In genomic region chr4:82961024-82961423, GRCm38 (mm10) we compare ENCODE assay signal across 20 mouse cellular contexts.
A peak's percentile ranks its signal among the peaks of the same experiment; 100 is the strongest.
DNase-seq lines count a peak whose midpoint lies in the region; ATAC-seq and TF ChIP-seq lines count a peak whose summit lies in the region.
"Had no signal": no experiment of that assay in that cellular context is flagged by ENCODE, and none has a peak within 500 bp of the region (broad histone marks: within the 10 kb centered on the region; RNA-seq: fewer than 3 reads in every experiment).

No protein-coding gene starts in this region.

- no peaks in the 10 kb centered on the region for H3K9me3 ChIP-seq in hindbrain, postnatal 0 days (ENCODE audit: low read length)

- no peak overlapping the region for H3ac ChIP-seq in C2C12 (ENCODE audit: control insufficient read depth, insufficient read length, low read depth)
- H3ac ChIP-seq in myocyte (ENCODE audit: control insufficient read depth, insufficient read length): no peak overlapping the region

- H3K27me3 ChIP-seq in C2C12 (ENCODE audit: control insufficient read depth, insufficient read depth, insufficient read length): no peaks in the 10 kb centered on the region
- no peaks in the 10 kb centered on the region for H3K27me3 ChIP-seq in myocyte (ENCODE audit: control insufficient read depth, insufficient read depth, insufficient read length)
- H3K27me3 ChIP-seq in hindbrain, postnatal 0 days (ENCODE audit: insufficient read depth, low read length): no peaks in the 10 kb centered on the region
- H3K27me3 ChIP-seq: CH12.LX had no signal

- no peak overlapping the region for H3K4me2 ChIP-seq in myocyte (ENCODE audit: low read depth)
- H3K4me2 ChIP-seq in hindbrain, postnatal 0 days (ENCODE audit: low read depth, low read length): no peak overlapping the region

- H3K9ac ChIP-seq in hindbrain, postnatal 0 days (replicated peaks; ENCODE audit: low read length): no peak overlapping the region

- WGBS in hindbrain, postnatal 0 days: 66% methylated on average over 1 of the region's 1 CpGs

- no peak for ATAC-seq in hindbrain, postnatal 0 days
- ATAC-seq in megakaryocyte, adult 5-6 weeks (ENCODE audit: poor library complexity, severe bottlenecking): no peak
- ATAC-seq: activated CD4-positive, CD25-positive, alpha-beta regulatory T cell, adult 4 months; CD4-positive, CD25-positive, alpha-beta regulatory T cell, adult 4 months; Patski had no signal

- H3K79me2 ChIP-seq in C2C12 (ENCODE audit: control insufficient read depth, insufficient read depth) (no peaks in the 10 kb centered on the region), myocyte (ENCODE audit: control insufficient read depth, insufficient read depth) (no peaks in the 10 kb centered on the region)

- H3K36me3 ChIP-seq in C2C12 (ENCODE audit: control insufficient read depth, insufficient read depth) (no peaks in the 10 kb centered on the region), myocyte (ENCODE audit: control insufficient read depth, insufficient read depth) (no peaks in the 10 kb centered on the region)
- no peaks in the 10 kb centered on the region for H3K36me3 ChIP-seq in hindbrain, postnatal 0 days (ENCODE audit: insufficient read depth, low read length)
- H3K36me3 ChIP-seq: G1E had no signal

- no peaks in the 10 kb centered on the region for H3K4me1 ChIP-seq in hindbrain, postnatal 0 days (ENCODE audit: insufficient read depth, low read length)

- TF ChIP-seq POLR2A in myocyte (IDR thresholded peaks at IDR 0.05; ENCODE audit: insufficient read length, low read depth): no peak

- no peaks in the 10 kb centered on the region for H3K79me3 ChIP-seq in C2C12 (ENCODE audit: low read depth)

- no peak overlapping the region for H3K27ac ChIP-seq in hindbrain, postnatal 0 days

- H3K4me3 ChIP-seq in C2C12 (ENCODE audit: insufficient read depth, poor library complexity, severe bottlenecking): no peak overlapping the region
- no peak overlapping the region for H3K4me3 ChIP-seq in myocyte
- no peak overlapping the region for H3K4me3 ChIP-seq in hindbrain, postnatal 0 days (ENCODE audit: low read length)

- no peak for TF ChIP-seq CTCF in C2C12 (IDR thresholded peaks at IDR 0.05; ENCODE audit: control insufficient read depth, insufficient read depth, insufficient read length)
- TF ChIP-seq CTCF in hindbrain, postnatal 0 days (IDR thresholded peaks at IDR 0.05; ENCODE audit: low read depth): no peak

- DNase-seq in hindbrain, postnatal 0 days (ENCODE audit: low spot score): no peak
- DNase-seq: adrenal gland, adult 2 months; adrenal gland, adult 8-10 months; adrenal gland, postnatal 10 days; adrenal gland, postnatal 14 days; adrenal gland, postnatal 25 days; adrenal gland, postnatal 36 days; B cell, adult 2 months; cerebellum, adult 11 months; cerebellum, adult 11-12 months; cerebellum, adult 18-20 months; cerebellum, adult 2 months had no signal

TF ChIP-seq in C2C12, 6 proteins besides CTCF, POLR2A, EP300 and RAD21:
- TF ChIP-seq FOSL1 (IDR thresholded peaks at IDR 0.05; ENCODE audit: insufficient read depth, low read length, poor library complexity, severe bottlenecking) (no peak), MYOG (IDR thresholded peaks at IDR 0.05; ENCODE audit: control insufficient read depth, extremely low read depth, insufficient read length) (no peak), MYOD1 (IDR thresholded peaks at IDR 0.05; ENCODE audit: control insufficient read depth, insufficient read length, low read depth) (peak; percentile 77), CEBPB (IDR thresholded peaks at IDR 0.05; ENCODE audit: low read depth) (no peak), USF1 (IDR thresholded peaks at IDR 0.05; ENCODE audit: low read depth) (no peak), MAX (IDR thresholded peaks at IDR 0.05) (no peak)

TF ChIP-seq in myocyte, 11 proteins besides CTCF, POLR2A, EP300 and RAD21:
- TF ChIP-seq MYOD1 (IDR thresholded peaks at IDR 0.05; ENCODE audit: control insufficient read depth in 1 of 3, insufficient read length in 2 of 3, low read depth in 2 of 3) (peak in 2 of 3 experiments; percentile 78 to 79), REST (IDR thresholded peaks at IDR 0.05; ENCODE audit: insufficient read depth, insufficient read length) (no peak), TCF3 (IDR thresholded peaks at IDR 0.05; ENCODE audit: insufficient read length, low read depth) (no peak), POLR2AphosphoS2 (IDR thresholded peaks at IDR 0.05; ENCODE audit: insufficient read length, low read depth) (no peak), E2F4 (IDR thresholded peaks at IDR 0.05; ENCODE audit: insufficient read depth) (no peak), MYOG (IDR thresholded peaks at IDR 0.05; ENCODE audit: control insufficient read depth in 1 of 3, insufficient read depth in 1 of 3, insufficient read length in 2 of 3, low read depth in 2 of 3) (no peak), SRF (IDR thresholded peaks at IDR 0.05; ENCODE audit: control insufficient read depth, insufficient read length, low read depth) (no peak), MAX (IDR thresholded peaks at IDR 0.05; ENCODE audit: low read depth) (no peak), CEBPB (IDR thresholded peaks at IDR 0.05; ENCODE audit: insufficient read depth, poor library complexity, severe bottlenecking) (no peak)
